Mouse (Mus musculus): ENCODE measurements around the gene Osbpl8. TPM values are rescaled to one million over a fixed set of nuclear protein-coding genes. Genes with fewer than 3 reads are reported as not detected.

Gene Osbpl8
- total and polyA plus RNA-seq, 3 experiments = 12.9 to 26.4 (median 23.4) TPM

DNA sequence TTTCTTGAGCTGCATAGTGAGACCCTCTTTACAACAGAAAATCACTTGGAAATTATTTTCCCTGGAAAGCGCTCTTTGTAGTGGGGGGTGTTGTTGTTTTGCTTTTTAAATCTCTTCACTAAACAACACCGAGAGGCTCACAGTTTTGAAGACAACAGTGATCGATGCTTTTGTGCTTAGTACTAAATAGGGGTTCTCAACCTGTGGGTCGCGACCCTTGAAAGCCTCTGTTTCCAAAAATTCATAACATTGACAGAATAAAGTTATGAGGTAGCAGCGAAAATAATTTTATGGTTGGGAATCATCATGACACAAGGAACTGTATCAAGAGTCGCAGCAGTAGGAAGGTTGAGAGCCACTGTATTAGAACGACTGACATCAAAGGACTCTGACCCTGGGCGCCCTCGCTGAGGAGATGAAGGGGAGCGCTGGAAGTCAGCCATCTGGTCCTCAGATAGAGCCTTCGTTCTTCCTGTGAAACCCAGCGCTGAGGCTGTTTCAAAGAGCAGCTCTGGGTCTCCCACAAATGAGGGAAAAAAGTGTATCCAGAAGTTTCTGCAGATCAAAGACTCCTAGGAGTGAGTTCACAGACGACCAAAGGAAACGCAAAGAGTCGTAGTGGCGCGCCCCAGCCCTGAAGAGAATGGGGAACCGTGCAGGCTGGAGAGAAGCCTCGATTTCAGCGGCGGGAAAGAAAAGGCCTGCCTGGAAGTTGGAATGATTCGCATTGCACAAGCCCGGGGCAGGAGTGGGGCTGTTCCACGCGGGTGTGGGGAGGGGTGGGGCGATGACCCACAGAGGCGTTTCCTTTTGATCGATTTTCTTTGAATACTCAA, 171.2 kb downstream of the Osbpl8 start:
- Histone ChIP-seq H3K79me2 (replicated peaks; ENCODE audit: control insufficient read depth, extremely low read depth, insufficient read depth, poor library complexity, severe bottlenecking) (no peaks in the 10 kb centered on the region), H3K9ac (ENCODE audit: insufficient read depth, low read depth) (no peak overlapping the region), H3K27ac (ENCODE audit: insufficient read depth, low read depth) (no peak overlapping the region), H3K4me1 (ENCODE audit: control insufficient read depth in 1 of 2, insufficient read depth in 2 of 2) (0 out of 4 replicates have a peak, but pooled peaks cover 0 to 3% of the 10 kb centered on the region in 2 experiments), H3K4me3 (replicated peaks in 1 of 3; ENCODE audit: low read depth in 2 of 3, low read length in 2 of 3, poor library complexity in 1 of 3) (no peak overlapping the region), H3K36me3 (replicated peaks in 1 of 2; ENCODE audit: control insufficient read depth in 1 of 2, insufficient read depth in 1 of 2, low read length in 1 of 2) (no peaks in the 10 kb centered on the region), H3K27me3 (replicated peaks) (no peaks in the 10 kb centered on the region), H3K9me3 (replicated peaks; ENCODE audit: low read length) (no peaks in the 10 kb centered on the region), H3K4me2 (ENCODE audit: insufficient read depth, low read depth, poor library complexity, severe bottlenecking) (no peak overlapping the region)
- dilution Hi-C loops (cut with MboI; ENCODE audit: extremely low pct_ligation_motif_present, extremely low pct_unique_long_range_greater_than_20kb, low sequenced_read_pairs) (no loop called here), in situ Hi-C loops (cut with MboI; ENCODE audit: low pct_ligation_motif_present, low pct_unique_long_range_greater_than_20kb, low sequenced_read_pairs) (no loop called here)
- no peak for DNase-seq (ENCODE audit: extremely low read depth)
- TF ChIP-seq PAX5 (IDR thresholded peaks at IDR 0.05; ENCODE audit: low read length) (no peak), MEF2A (IDR thresholded peaks at IDR 0.05; ENCODE audit: borderline replicate concordance, low read depth, low read length) (no peak), SIN3A (IDR thresholded peaks at IDR 0.05; ENCODE audit: low read length) (no peak), IRF4 (IDR thresholded peaks at IDR 0.05; ENCODE audit: low read depth, low read length) (no peak), RAD21 (IDR thresholded peaks at IDR 0.05; ENCODE audit: low read depth, low read length) (no peak), MYC (IDR thresholded peaks at IDR 0.05; ENCODE audit: low read depth, low read length) (no peak), ELF1 (IDR thresholded peaks at IDR 0.05; ENCODE audit: low read depth, low read length) (no peak), ETS1 (conservative IDR thresholded peaks at IDR 0.05; ENCODE audit: low read depth, low read length) (no peak), JUN (IDR thresholded peaks at IDR 0.05; ENCODE audit: insufficient read depth, low read depth, low read length) (no peak)

DNA sequence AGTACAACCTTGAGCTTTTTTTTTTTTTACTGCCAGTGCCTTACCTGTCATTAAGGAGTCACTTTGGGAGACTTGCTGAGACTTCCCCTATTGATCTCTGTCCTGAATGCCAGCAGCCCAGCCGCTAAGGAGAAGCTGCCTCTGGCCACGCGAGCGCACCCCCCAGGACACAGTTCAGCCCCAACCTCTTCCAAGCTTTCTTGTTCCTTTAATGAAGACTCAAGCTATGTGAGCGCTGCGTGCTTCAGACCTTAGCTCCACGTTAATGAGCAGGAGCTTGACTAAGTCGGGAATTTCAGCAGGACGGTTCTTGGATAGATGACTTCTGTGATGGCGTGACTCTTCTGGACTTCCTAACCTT, 171.8 kb downstream of the Osbpl8 start:
- Histone ChIP-seq H3K9me3 (replicated peaks; ENCODE audit: low read length) (no peaks in the 10 kb centered on the region), H3K27me3 (replicated peaks) (no peaks in the 10 kb centered on the region), H3K4me2 (ENCODE audit: insufficient read depth, low read depth, poor library complexity, severe bottlenecking) (no peak overlapping the region), H3K27ac (ENCODE audit: insufficient read depth, low read depth) (no peak overlapping the region), H3K36me3 (replicated peaks in 1 of 2; ENCODE audit: control insufficient read depth in 1 of 2, insufficient read depth in 1 of 2, low read length in 1 of 2) (no peaks in the 10 kb centered on the region), H3K79me2 (replicated peaks; ENCODE audit: control insufficient read depth, extremely low read depth, insufficient read depth, poor library complexity, severe bottlenecking) (no peaks in the 10 kb centered on the region), H3K4me1 (ENCODE audit: control insufficient read depth in 1 of 2, insufficient read depth in 2 of 2) (0 out of 4 replicates have a peak, but pooled peaks cover 0 to 3% of the 10 kb centered on the region in 2 experiments), H3K4me3 (replicated peaks in 1 of 3; ENCODE audit: low read depth in 2 of 3, low read length in 2 of 3, poor library complexity in 1 of 3) (no peak overlapping the region), H3K9ac (ENCODE audit: insufficient read depth, low read depth) (no peak overlapping the region)
- dilution Hi-C loops (cut with MboI; ENCODE audit: extremely low pct_ligation_motif_present, extremely low pct_unique_long_range_greater_than_20kb, low sequenced_read_pairs) = no loop called here
- TF ChIP-seq NRF1 (IDR thresholded peaks at IDR 0.05; ENCODE audit: low read depth, low read length) (no peak), ELF1 (IDR thresholded peaks at IDR 0.05; ENCODE audit: low read depth, low read length) (no peak), CTCF (conservative IDR thresholded peaks at IDR 0.05 in 1 of 2, IDR thresholded peaks at IDR 0.05 in 1 of 2; ENCODE audit: low read depth in 2 of 2, low read length in 2 of 2) (no peak), E2F4 (IDR thresholded peaks at IDR 0.05; ENCODE audit: insufficient replicate concordance, low read depth, low read length) (no peak), USF1 (IDR thresholded peaks at IDR 0.05; ENCODE audit: low read depth, low read length) (no peak), POLR2AphosphoS2 (IDR thresholded peaks at IDR 0.05; ENCODE audit: low read depth, low read length) (no peak), IRF4 (IDR thresholded peaks at IDR 0.05; ENCODE audit: low read depth, low read length) (no peak), JUND (conservative IDR thresholded peaks at IDR 0.05; ENCODE audit: low read depth, low read length) (no peak), MXI1 (IDR thresholded peaks at IDR 0.05; ENCODE audit: low read depth, low read length) (no peak), ZKSCAN1 (IDR thresholded peaks at IDR 0.05; ENCODE audit: borderline replicate concordance, low read depth, low read length) (no peak), POLR2A (IDR thresholded peaks at IDR 0.05; ENCODE audit: low read depth, low read length) (no peak), RCOR1 (conservative IDR thresholded peaks at IDR 0.05; ENCODE audit: low read depth, low read length) (no peak), ETS1 (conservative IDR thresholded peaks at IDR 0.05; ENCODE audit: low read depth, low read length) (no peak), HCFC1 (IDR thresholded peaks at IDR 0.05; ENCODE audit: low read depth, low read length) (no peak), UBTF (IDR thresholded peaks at IDR 0.05; ENCODE audit: low read depth, low read length) (no peak), ZNF384 (IDR thresholded peaks at IDR 0.05; ENCODE audit: low read depth, low read length) (no peak), SIN3A (IDR thresholded peaks at IDR 0.05; ENCODE audit: low read length) (no peak), MAX (IDR thresholded peaks at IDR 0.05; ENCODE audit: low read length) (no peak), CHD1 (IDR thresholded peaks at IDR 0.05; ENCODE audit: low read depth, low read length) (no peak), NELFE (IDR thresholded peaks at IDR 0.05; ENCODE audit: low read depth, low read length) (no peak)
- in situ Hi-C loops (cut with MboI; ENCODE audit: low pct_ligation_motif_present, low pct_unique_long_range_greater_than_20kb, low sequenced_read_pairs) = no loop called here
- DNase-seq (ENCODE audit: extremely low read depth) = no peak

All from CH12.LX (cell line).